Mouse (Mus musculus): Measurements from ENCODE around the gene Tent2.
A peak's percentile ranks its signal among the peaks of the same experiment; 100 is the strongest.
"Not testable (repeated sequence)": the region's sequence is repeated elsewhere in the genome, so short reads cannot be mapped to it uniquely, and the experiment has no call there.

The Tent2 gene

GRCm38 (mm10) chr13:93191831-93192645, at the start of gene Tent2:
Gene Tent2, minus strand, starts transcription at chr13:93192385.
- DNase-seq (ENCODE audit: low read depth, low spot score), result peak; percentile 97

- DNase-seq (ENCODE audit: low read depth, low spot score), result no peak
Observed at GRCm38 (mm10) chr13:93241180-93241579, 49.0 kb upstream of the Tent2 start.

GRCm38 (mm10) chr13:93239561-93239960, 47.4 kb upstream of the Tent2 start:
- no peak for DNase-seq (ENCODE audit: low read depth, low spot score)

GRCm38 (mm10) chr13:93239134-93239533, 46.9 kb upstream of the Tent2 start:
- no peak for DNase-seq (ENCODE audit: low read depth, low spot score)

- DNase-seq (ENCODE audit: low read depth, low spot score), result no peak
Observed at GRCm38 (mm10) chr13:93237677-93238398, 45.7 kb upstream of the Tent2 start.

- no peak for DNase-seq (ENCODE audit: low read depth, low spot score)
Observed at GRCm38 (mm10) chr13:93234267-93235039, 42.3 kb upstream of the Tent2 start.

GRCm38 (mm10) chr13:93232335-93232734, 40.1 kb upstream of the Tent2 start:
- DNase-seq (ENCODE audit: low read depth, low spot score), result no peak

- DNase-seq (ENCODE audit: low read depth, low spot score), result no peak
Observed at GRCm38 (mm10) chr13:93231016-93231415, 38.8 kb upstream of the Tent2 start.

GRCm38 (mm10) chr13:93211741-93212140, 19.6 kb upstream of the Tent2 start:
- no peak for DNase-seq (ENCODE audit: low read depth, low spot score)

- no peak for DNase-seq (ENCODE audit: low read depth, low spot score)
Observed at GRCm38 (mm10) chr13:93192646-93193026, 451 bp upstream of the Tent2 start.

- no peak for DNase-seq (ENCODE audit: low read depth, low spot score)
Observed at GRCm38 (mm10) chr13:93189416-93189815, 2.8 kb downstream of the Tent2 start.

GRCm38 (mm10) chr13:93188738-93189137, 3.4 kb downstream of the Tent2 start:
- no peak for DNase-seq (ENCODE audit: low read depth, low spot score)

- DNase-seq (ENCODE audit: low read depth, low spot score), result not testable (repeated sequence)
Observed at GRCm38 (mm10) chr13:93187792-93188191, 4.4 kb downstream of the Tent2 start.

- DNase-seq (ENCODE audit: low read depth, low spot score), result no peak
Observed at GRCm38 (mm10) chr13:93180351-93180750, 11.8 kb downstream of the Tent2 start.

GRCm38 (mm10) chr13:93179522-93179921, 12.7 kb downstream of the Tent2 start:
- DNase-seq (ENCODE audit: low read depth, low spot score), result no peak

- DNase-seq (ENCODE audit: low read depth, low spot score), result no peak
Observed at GRCm38 (mm10) chr13:93177571-93177970, 14.6 kb downstream of the Tent2 start.

- no peak for DNase-seq (ENCODE audit: low read depth, low spot score)
Observed at GRCm38 (mm10) chr13:93163303-93163702, 28.9 kb downstream of the Tent2 start.

- DNase-seq (ENCODE audit: low read depth, low spot score), result no peak
Observed at GRCm38 (mm10) chr13:93162456-93162855, 29.7 kb downstream of the Tent2 start.

- DNase-seq (ENCODE audit: low read depth, low spot score), result no peak
Observed at GRCm38 (mm10) chr13:93158261-93158660, 33.9 kb downstream of the Tent2 start.

- no peak for DNase-seq (ENCODE audit: low read depth, low spot score)
Observed at GRCm38 (mm10) chr13:93153280-93153679, 38.9 kb downstream of the Tent2 start.

- DNase-seq (ENCODE audit: low read depth, low spot score), result peak; percentile 21
Observed at GRCm38 (mm10) chr13:93144336-93145167, 47.6 kb downstream of the Tent2 start, which contains the start of gene Cmya5. Gene Cmya5, minus strand, starts transcription at chr13:93144724.

All from ES-CJ7 (cell line).